Mouse (Mus musculus) stomach, embryonic 15.5 days (tissue): ENCODE measurements at regions not wholly inside any gene's neighbourhood (a gene's known extent, or its start where the extent isn't known, plus 50 kb on each side); places are given as distances from the start of the nearest gene placed in this dataset. TPM values are rescaled to one million over a fixed set of nuclear protein-coding genes. Genes with fewer than 3 reads are reported as not detected.

Experiments
- ATAC-seq: fragments of 200-750 bp; cut with Nextera tagmentation; 2 replicates; pipeline ENCODE4 v1.8.0; 2017; ENCODE audit warnings: low read depth, moderate number of reproducible peaks, moderate TSS enrichment; ENCODE audit not compliant: insufficient read depth, low FRiP score
- H3K27ac ChIP-seq: fragments of 300-500 bp; sonication (generic); 2 replicates; pipeline ENCODE4 v1.5.1; 2015; ENCODE audit warnings: mild to moderate bottlenecking, inconsistent platforms
- H3K27me3 ChIP-seq: fragments of 300-500 bp; sonication (generic); replicated peaks from 2 replicates; pipeline ENCODE4 v1.6.1; 2015; ENCODE audit warnings: inconsistent platforms
- H3K36me3 ChIP-seq: fragments of 300-500 bp; sonication (generic); 2 replicates; pipeline ENCODE4 v1.6.1; 2015; ENCODE audit warnings: inconsistent platforms
- H3K4me1 ChIP-seq: fragments of 300-500 bp; sonication (generic); 2 replicates; pipeline ENCODE4 v1.6.1; 2015; ENCODE audit warnings: inconsistent platforms
- H3K4me2 ChIP-seq: fragments of 300-500 bp; sonication (generic); 2 replicates; pipeline ENCODE4 v1.6.1; 2015; ENCODE audit warnings: mild to moderate bottlenecking, inconsistent platforms
- H3K4me3 ChIP-seq: fragments of 300-500 bp; sonication (generic); replicated peaks from 2 replicates; pipeline ENCODE4 v1.5.1; 2015; ENCODE audit warnings: inconsistent platforms
- H3K9ac ChIP-seq: fragments of 300-500 bp; sonication (generic); 2 replicates; pipeline ENCODE4 v1.6.1; 2015; ENCODE audit warnings: inconsistent platforms
- H3K9me3 ChIP-seq: fragments of 300-500 bp; sonication (generic); 2 replicates; pipeline ENCODE4 v1.6.1; 2016; ENCODE audit warnings: inconsistent platforms
- WGBS: fragments of 180-500 bp; shearing (Covaris S2); methylation state at CpG from one replicate; pipeline ENCODE4 v1.1.7; 2015; 5-methylcytosine and 5-hydroxymethylcytosine counted together
- microRNA-seq: library from miRNA; unstranded; fragments of <30 nt; microRNA quantifications from one replicate; pipeline ENCODE4, GENCODE M21; 2016

DNA sequence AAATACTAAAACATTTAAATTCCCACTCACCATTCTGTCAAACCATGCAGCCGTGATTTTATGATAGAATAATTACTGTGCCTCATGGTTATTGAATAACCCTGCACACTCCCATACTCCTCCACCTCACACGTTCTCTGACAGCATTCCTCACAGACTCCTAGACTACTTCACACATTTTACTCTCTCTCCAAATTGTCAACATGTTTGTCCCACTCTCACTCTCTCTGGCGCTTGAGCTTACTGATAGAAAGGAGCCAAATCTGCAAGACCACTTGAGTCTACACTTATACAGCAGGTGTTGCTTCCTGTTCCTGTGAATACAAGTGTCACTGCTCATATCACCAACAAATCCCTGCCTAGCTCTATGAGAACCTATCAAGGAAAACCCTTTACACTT lies 102.9 kb upstream of the Sema3a start:
- H3K4me2 ChIP-seq, result no peak overlapping the region
- no peak for ATAC-seq
- no peaks in the 10 kb centered on the region for H3K9me3 ChIP-seq
- 57% methylated on average over 3 of the region's 3 CpGs for WGBS
- H3K4me3 ChIP-seq, result no peak overlapping the region
- no peak overlapping the region for H3K9ac ChIP-seq
- H3K27ac ChIP-seq, result no peak overlapping the region
- no peaks in the 10 kb centered on the region for H3K36me3 ChIP-seq
- H3K4me1 ChIP-seq, result no peaks in the 10 kb centered on the region
- no peaks in the 10 kb centered on the region for H3K27me3 ChIP-seq

GRCm38 (mm10) chr5:13033332-13033731 lies 91.9 kb upstream of the Sema3a start:
- 79% methylated on average over 3 of the region's 3 CpGs for WGBS
- no peak overlapping the region for H3K9ac ChIP-seq
- no peak overlapping the region for H3K27ac ChIP-seq
- ATAC-seq, result no peak
- no peak overlapping the region for H3K4me3 ChIP-seq
- no peaks in the 10 kb centered on the region for H3K36me3 ChIP-seq
- H3K9me3 ChIP-seq, result no peaks in the 10 kb centered on the region
- no peak overlapping the region for H3K4me2 ChIP-seq
- no peaks in the 10 kb centered on the region for H3K4me1 ChIP-seq
- no peaks in the 10 kb centered on the region for H3K27me3 ChIP-seq

- H3K27me3 ChIP-seq, result no peaks in the 10 kb centered on the region
- H3K36me3 ChIP-seq, result no peaks in the 10 kb centered on the region
- ATAC-seq, result no peak
- no peak overlapping the region for H3K4me3 ChIP-seq
- no peaks in the 10 kb centered on the region for H3K4me1 ChIP-seq
- H3K9ac ChIP-seq, result no peak overlapping the region
- H3K4me2 ChIP-seq, result no peak overlapping the region
- no peaks in the 10 kb centered on the region for H3K9me3 ChIP-seq
- no peak overlapping the region for H3K27ac ChIP-seq
- WGBS, result 45% methylated on average over 2 of the region's 2 CpGs
These were observed 89.1 kb upstream of the Sema3a start for GRCm38 (mm10) chr5:13036127-13036526.

DNA sequence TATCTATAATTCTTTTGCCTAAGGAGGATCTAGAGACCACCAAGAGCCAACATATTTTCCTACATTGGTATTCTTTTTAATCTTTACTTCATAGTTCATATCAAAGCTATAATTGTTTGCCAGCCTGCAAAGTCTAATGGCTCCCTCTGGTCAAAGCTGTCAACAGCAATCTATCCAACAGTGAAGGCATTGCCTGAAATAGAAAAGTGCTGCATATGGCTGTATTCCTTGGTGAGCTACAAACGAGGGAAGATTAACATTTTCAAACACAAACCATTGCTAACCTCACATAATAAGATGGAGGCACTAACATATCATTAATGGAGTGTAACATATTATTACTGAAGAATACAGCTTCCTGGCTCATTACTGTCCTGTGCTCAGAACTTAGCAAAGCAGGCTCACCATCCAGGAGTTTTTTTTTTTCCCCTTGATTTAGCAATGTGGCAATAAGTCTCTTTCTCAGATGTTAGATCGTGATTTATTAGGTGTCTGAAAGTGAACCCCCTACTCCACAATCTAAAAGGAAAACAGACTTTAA lies 66.3 kb upstream of the Sema3a start:
- no peak overlapping the region for H3K27ac ChIP-seq
- WGBS, result 71% methylated on average over 2 of the region's 2 CpGs

DNA sequence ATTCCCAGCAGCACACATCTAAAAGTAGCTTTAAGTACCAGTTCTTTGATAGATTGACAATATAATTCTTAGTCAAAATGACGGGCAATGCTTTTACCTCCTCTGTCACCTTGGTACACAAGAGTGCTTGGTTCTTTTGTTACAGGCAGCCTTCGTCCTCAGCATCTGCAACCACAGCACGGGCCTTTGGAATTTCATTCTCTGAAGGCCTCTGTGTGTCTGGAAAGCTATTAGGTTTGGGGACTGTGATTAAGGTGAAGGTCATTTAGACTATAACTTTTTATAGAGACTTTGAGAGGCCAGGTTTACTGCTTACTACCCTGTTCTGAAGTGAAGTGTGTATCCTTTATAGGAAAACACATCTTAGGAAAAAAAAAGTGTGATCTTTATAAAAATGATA lies 58.3 kb upstream of the Sema3a start:
- Histone ChIP-seq H3K9ac (no peak overlapping the region), H3K36me3 (no peaks in the 10 kb centered on the region), H3K27me3 (no peaks in the 10 kb centered on the region), H3K9me3 (no peaks in the 10 kb centered on the region), H3K4me3 (no peak overlapping the region), H3K4me2 (no peak overlapping the region), H3K27ac (no peak overlapping the region), H3K4me1 (no peaks in the 10 kb centered on the region)
- no peak for ATAC-seq
- 55% methylated on average over 3 of the region's 3 CpGs for WGBS

More for the DNA sequence above, 66.3 kb upstream of the Sema3a start:
- H3K4me1 ChIP-seq, result no peaks in the 10 kb centered on the region
- no peaks in the 10 kb centered on the region for H3K27me3 ChIP-seq
- H3K9ac ChIP-seq, result no peak overlapping the region
- H3K4me2 ChIP-seq, result no peak overlapping the region
- no peaks in the 10 kb centered on the region for H3K36me3 ChIP-seq
- ATAC-seq, result no peak
- no peak overlapping the region for H3K4me3 ChIP-seq
- no peaks in the 10 kb centered on the region for H3K9me3 ChIP-seq

Small RNA genes lying in the stretch of these regions (microRNA-seq; reads per million reads assigned to microRNA genes)
- not detected for gene Gm23243
